Comparison of ENCODE assay signal across 21 mouse cellular contexts in the genomic region with DNA sequence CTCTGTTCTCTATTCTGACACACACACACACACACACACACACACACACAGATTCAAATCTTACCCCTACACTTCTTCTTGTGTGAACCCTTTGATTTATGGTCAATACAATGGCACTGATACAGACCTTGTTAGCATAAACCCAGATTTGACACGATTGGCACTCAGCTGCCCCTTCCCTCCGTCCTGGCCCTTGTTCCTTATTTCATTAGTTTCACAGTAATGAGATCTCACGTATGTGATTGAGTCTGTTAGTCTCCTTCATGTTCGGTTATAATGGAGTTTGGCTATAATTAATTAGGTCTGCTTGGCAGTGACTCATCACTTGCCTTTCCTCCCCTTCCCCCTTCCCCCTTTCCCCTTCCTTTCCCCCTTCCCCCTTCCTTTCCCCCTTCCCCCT.
DNase-seq lines count a peak whose midpoint lies in the region; ATAC-seq and TF ChIP-seq lines count a peak whose summit lies in the region.
"Had no signal": no experiment of that assay in that cellular context is flagged by ENCODE, and none has a peak within 500 bp of the region (broad histone marks: within the 10 kb centered on the region; RNA-seq: fewer than 3 reads in every experiment).

No protein-coding gene starts in this region.

- H3K27ac ChIP-seq in midbrain, embryonic 11.5 days (ENCODE audit: low read depth, low read length) = no peak overlapping the region
- no peak overlapping the region for H3K27ac ChIP-seq in midbrain, postnatal 0 days (ENCODE audit: low read depth, low read length)
- no peak overlapping the region for H3K27ac ChIP-seq in forebrain, embryonic 12.5 days
- H3K27ac ChIP-seq in forebrain, embryonic 16.5 days (ENCODE audit: low read length) = no peak overlapping the region
- H3K27ac ChIP-seq in midbrain, embryonic 12.5 days (replicated peaks) = no peak overlapping the region
- no peak overlapping the region for H3K27ac ChIP-seq in heart, embryonic 10.5 days
- H3K27ac ChIP-seq: embryonic facial prominence, embryonic 13.5 days; kidney, embryonic 15.5 days; liver, embryonic 12.5 days had no signal

- no peak overlapping the region for H3K4me2 ChIP-seq in midbrain, embryonic 11.5 days
- H3K4me2 ChIP-seq in midbrain, postnatal 0 days (ENCODE audit: low read depth, low read length, poor library complexity, severe bottlenecking) = no peak overlapping the region
- no peak overlapping the region for H3K4me2 ChIP-seq in forebrain, embryonic 12.5 days
- H3K4me2 ChIP-seq in forebrain, embryonic 16.5 days (ENCODE audit: low read length) = no peak overlapping the region
- no peak overlapping the region for H3K4me2 ChIP-seq in midbrain, embryonic 12.5 days (replicated peaks)
- H3K4me2 ChIP-seq: embryonic facial prominence, embryonic 13.5 days; kidney, embryonic 15.5 days; liver, embryonic 12.5 days; lung, embryonic 14.5 days had no signal

- no peak for TF ChIP-seq CTCF in midbrain, postnatal 0 days (IDR thresholded peaks at IDR 0.05)

- H3K4me1 ChIP-seq in midbrain, embryonic 11.5 days (ENCODE audit: control insufficient read depth, insufficient read depth, low read length) = no peaks in the 10 kb centered on the region
- no peaks in the 10 kb centered on the region for H3K4me1 ChIP-seq in midbrain, postnatal 0 days (ENCODE audit: insufficient read depth, low read length)
- H3K4me1 ChIP-seq in forebrain, embryonic 12.5 days = peaks cover 9% of the 10 kb centered on the region; the same call in 1 of the 2 replicates
- H3K4me1 ChIP-seq in forebrain, embryonic 16.5 days (replicated peaks; ENCODE audit: control insufficient read depth, insufficient read depth, low read length) = peaks cover 8% of the 10 kb centered on the region
- H3K4me1 ChIP-seq in midbrain, embryonic 12.5 days = peaks cover 11% of the 10 kb centered on the region; the same call in 1 of the 2 replicates
- H3K4me1 ChIP-seq in heart, embryonic 10.5 days = no peaks in the 10 kb centered on the region
- H3K4me1 ChIP-seq: embryonic facial prominence, embryonic 13.5 days; liver, embryonic 12.5 days had no signal

- no peak overlapping the region for H3K4me3 ChIP-seq in midbrain, embryonic 11.5 days (ENCODE audit: low read depth, low read length)
- no peak overlapping the region for H3K4me3 ChIP-seq in midbrain, postnatal 0 days (ENCODE audit: low read depth, low read length)
- no peak overlapping the region for H3K4me3 ChIP-seq in forebrain, embryonic 12.5 days (replicated peaks)
- no peak overlapping the region for H3K4me3 ChIP-seq in forebrain, embryonic 16.5 days (replicated peaks; ENCODE audit: low read length)
- H3K4me3 ChIP-seq in midbrain, embryonic 12.5 days = no peak overlapping the region
- H3K4me3 ChIP-seq in heart, embryonic 10.5 days = no peak overlapping the region
- H3K4me3 ChIP-seq: embryonic facial prominence, embryonic 13.5 days; kidney, embryonic 15.5 days; liver, embryonic 12.5 days had no signal

- no peaks in the 10 kb centered on the region for H3K36me3 ChIP-seq in midbrain, embryonic 11.5 days (ENCODE audit: control insufficient read depth, insufficient read depth, low read length)
- H3K36me3 ChIP-seq in midbrain, postnatal 0 days (ENCODE audit: insufficient read depth, low read length) = no peaks in the 10 kb centered on the region
- no peaks in the 10 kb centered on the region for H3K36me3 ChIP-seq in forebrain, embryonic 12.5 days (replicated peaks)
- H3K36me3 ChIP-seq in forebrain, embryonic 16.5 days (ENCODE audit: control insufficient read depth, insufficient read depth) = no peaks in the 10 kb centered on the region
- H3K36me3 ChIP-seq in midbrain, embryonic 12.5 days = no peaks in the 10 kb centered on the region
- H3K36me3 ChIP-seq in heart, embryonic 10.5 days = no peaks in the 10 kb centered on the region
- H3K36me3 ChIP-seq: embryonic facial prominence, embryonic 13.5 days; liver, embryonic 12.5 days had no signal

- no peak for ATAC-seq in midbrain, embryonic 11.5 days (ENCODE audit: low FRiP score)
- no peak for ATAC-seq in midbrain, postnatal 0 days (ENCODE audit: low FRiP score)
- peak; percentile 81 for ATAC-seq in forebrain, embryonic 12.5 days (ENCODE audit: low FRiP score)
- peak; percentile 59 for ATAC-seq in forebrain, embryonic 16.5 days
- peak; percentile 47; the same call in 1 of the 2 replicates for ATAC-seq in midbrain, embryonic 12.5 days (ENCODE audit: low FRiP score, low read depth)
- ATAC-seq in cerebellum, adult (ENCODE audit: insufficient number of reproducible peaks, low FRiP score, low TSS enrichment) = no peak
- ATAC-seq: liver, embryonic 12.5 days had no signal

- no peaks in the 10 kb centered on the region for H3K27me3 ChIP-seq in midbrain, embryonic 11.5 days (ENCODE audit: control insufficient read depth, insufficient read depth, low read length)
- H3K27me3 ChIP-seq in midbrain, postnatal 0 days (ENCODE audit: insufficient read depth, low read length) = no peaks in the 10 kb centered on the region
- no peaks in the 10 kb centered on the region for H3K27me3 ChIP-seq in forebrain, embryonic 12.5 days
- no peaks in the 10 kb centered on the region for H3K27me3 ChIP-seq in forebrain, embryonic 16.5 days (replicated peaks; ENCODE audit: control insufficient read depth, insufficient read depth, low read length)
- H3K27me3 ChIP-seq in midbrain, embryonic 12.5 days = no peaks in the 10 kb centered on the region
- no peaks in the 10 kb centered on the region for H3K27me3 ChIP-seq in heart, embryonic 10.5 days (ENCODE audit: insufficient read depth, poor library complexity, severe bottlenecking)
- H3K27me3 ChIP-seq: embryonic facial prominence, embryonic 13.5 days; kidney, embryonic 15.5 days; liver, embryonic 12.5 days; Patski had no signal

- no peak overlapping the region for H3K9ac ChIP-seq in midbrain, embryonic 11.5 days (ENCODE audit: low read length)
- no peak overlapping the region for H3K9ac ChIP-seq in midbrain, postnatal 0 days (replicated peaks; ENCODE audit: low read length, poor library complexity, severe bottlenecking)
- H3K9ac ChIP-seq in forebrain, embryonic 12.5 days = no peak overlapping the region
- no peak overlapping the region for H3K9ac ChIP-seq in forebrain, embryonic 16.5 days (replicated peaks; ENCODE audit: low read depth, low read length)
- no peak overlapping the region for H3K9ac ChIP-seq in midbrain, embryonic 12.5 days (replicated peaks)
- H3K9ac ChIP-seq: embryonic facial prominence, embryonic 13.5 days; kidney, embryonic 15.5 days; liver, embryonic 12.5 days; lung, embryonic 14.5 days had no signal

- WGBS in midbrain, embryonic 11.5 days = 62% methylated on average over 4 of the region's 4 CpGs
- 38% methylated on average over 4 of the region's 4 CpGs for WGBS in midbrain, postnatal 0 days
- 34% methylated on average over 4 of the region's 4 CpGs for WGBS in forebrain, embryonic 12.5 days
- WGBS in forebrain, embryonic 16.5 days = 14% methylated on average over 4 of the region's 4 CpGs
- 46% methylated on average over 4 of the region's 4 CpGs for WGBS in midbrain, embryonic 12.5 days
- WGBS in heart, embryonic 10.5 days = 72% methylated on average over 4 of the region's 4 CpGs

- H3K9me3 ChIP-seq in midbrain, embryonic 11.5 days (ENCODE audit: control insufficient read depth, low read length) = no peaks in the 10 kb centered on the region
- H3K9me3 ChIP-seq in midbrain, postnatal 0 days (ENCODE audit: low read length) = no peaks in the 10 kb centered on the region
- H3K9me3 ChIP-seq in forebrain, embryonic 12.5 days = no peaks in the 10 kb centered on the region
- no peaks in the 10 kb centered on the region for H3K9me3 ChIP-seq in forebrain, embryonic 16.5 days (ENCODE audit: control insufficient read depth, low read length)
- H3K9me3 ChIP-seq in midbrain, embryonic 12.5 days = no peaks in the 10 kb centered on the region
- no peaks in the 10 kb centered on the region for H3K9me3 ChIP-seq in heart, embryonic 10.5 days
- H3K9me3 ChIP-seq: embryonic facial prominence, embryonic 13.5 days; kidney, embryonic 15.5 days; liver, embryonic 12.5 days had no signal

- peak; percentile 33 for DNase-seq in midbrain, embryonic 11.5 days (ENCODE audit: low spot score, missing footprints)
- no peak for DNase-seq in midbrain, postnatal 0 days (ENCODE audit: low spot score)
- no peak for DNase-seq in cerebellum, adult 11 months
- no peak for DNase-seq in heart, embryonic 10.5 days (ENCODE audit: low spot score)
- DNase-seq: adrenal gland, adult 8-10 months; gastrocnemius, postnatal 25 days; heart, postnatal 10 days; kidney, postnatal 4 days; lung, embryonic 14.5 days; lung, postnatal 36 days; right cerebral cortex, postnatal 14 days; spleen, adult 18-20 months; thymus, adult 2 months had no signal

Comparison
In these comparisons a context has a peak if more than half of its experiments do, and no peak if none do; other contexts are left out.
1. ATAC-seq: peak in forebrain, embryonic 12.5 days (single experiment), forebrain, embryonic 16.5 days (single experiment) and midbrain, embryonic 12.5 days (single experiment); none in midbrain, embryonic 11.5 days (single experiment), midbrain, postnatal 0 days (single experiment) and cerebellum, adult (single experiment).